Mouse (Mus musculus) brain, embryonic 14.5 days (tissue): ENCODE measurements around the gene Antxrl. TPM values are rescaled to one million over a fixed set of nuclear protein-coding genes. Genes with fewer than 3 reads are reported as not detected.

Experiments used
- DNase-seq: peaks from one replicate; pipeline ENCODE4 v3.0.0-alpha.2; 2011; ENCODE audit warnings: low read depth
- CTCF ChIP-seq: fragments of 200-500 bp; IDR thresholded peaks from 2 replicates; pipeline ENCODE4 v1.5.1; 2012; ENCODE audit warnings: inconsistent platforms, mild to moderate bottlenecking, moderate library complexity, borderline replicate concordance; ENCODE audit not compliant: insufficient read depth, insufficient read length; ENCODE audit errors: extremely low read depth
- POLR2A ChIP-seq: fragments of 200-500 bp; IDR thresholded peaks from 2 replicates; pipeline ENCODE4 v1.6.1; 2012; ENCODE audit warnings: mild to moderate bottlenecking, inconsistent platforms, borderline replicate concordance; ENCODE audit not compliant: poor library complexity, insufficient read depth, insufficient read length, severe bottlenecking; ENCODE audit errors: extremely low read depth
- polyA plus RNA-seq: library from polyadenylated mRNA; depleted of rRNA; stranded (reverse); fragments of >200 nt; gene quantifications from 2 replicates; pipeline ENCODE4 v1.2.3, GENCODE M21; 2012

Antxrl gene
- polyA plus RNA-seq, 1 experiment: not detected

- DNase-seq: peak; percentile 92
- TF ChIP-seq CTCF (peak; percentile 93), POLR2A (no peak)
These were observed 28.0 kb downstream of the Antxrl start for GRCm38 (mm10) chr14:34080321-34080997.

- DNase-seq: no peak
- TF ChIP-seq CTCF (no peak), POLR2A (no peak)
These were observed 33.2 kb downstream of the Antxrl start, which contains the start of gene Anxa8 for GRCm38 (mm10) chr14:34085731-34086130. TSS of gene Anxa8 (plus strand) at chr14:34085981.

- DNase-seq: no peak
- TF ChIP-seq POLR2A (no peak), CTCF (no peak)
These were observed 34.3 kb downstream of the Antxrl start for GRCm38 (mm10) chr14:34086806-34087205.

GRCm38 (mm10) chr14:34087856-34088398 lies 35.4 kb downstream of the Antxrl start:
- TF ChIP-seq POLR2A: no peak
- TF ChIP-seq CTCF: no peak
- no peak for DNase-seq

- DNase-seq: no peak
- TF ChIP-seq CTCF (no peak), POLR2A (no peak)
These were observed 37.3 kb downstream of the Antxrl start for GRCm38 (mm10) chr14:34089796-34090195.

- TF ChIP-seq CTCF: no peak
- DNase-seq: no peak
These were observed 39.0 kb downstream of the Antxrl start for GRCm38 (mm10) chr14:34091475-34091874.

GRCm38 (mm10) chr14:34092856-34093255 lies 40.3 kb downstream of the Antxrl start:
- no peak for DNase-seq
- TF ChIP-seq POLR2A (no peak), CTCF (no peak)

- TF ChIP-seq CTCF: no peak
- TF ChIP-seq POLR2A: no peak
- DNase-seq: no peak
These were observed 43.7 kb downstream of the Antxrl start for GRCm38 (mm10) chr14:34096161-34096560.

GRCm38 (mm10) chr14:34102601-34103000 lies 50.1 kb downstream of the Antxrl start, which contains the start of gene A630023A22Rik:
TSS of gene A630023A22Rik (minus strand) at chr14:34102754.
- TF ChIP-seq CTCF (no peak), POLR2A (no peak)
- DNase-seq: peak; percentile 8

- TF ChIP-seq POLR2A: no peak
- TF ChIP-seq CTCF: no peak
- DNase-seq: no peak
These were observed 51.3 kb downstream of the Antxrl start for GRCm38 (mm10) chr14:34103855-34104254.

- TF ChIP-seq CTCF: peak; percentile 61
- no peak for TF ChIP-seq POLR2A
- peak; percentile 59 for DNase-seq
These were observed 52.4 kb downstream of the Antxrl start for GRCm38 (mm10) chr14:34104892-34105291.
